Mouse (Mus musculus): Measurements from ENCODE around the gene Ntn4.
A peak's percentile ranks its signal among the peaks of the same experiment; 100 is the strongest.

Ntn4 gene

DNA sequence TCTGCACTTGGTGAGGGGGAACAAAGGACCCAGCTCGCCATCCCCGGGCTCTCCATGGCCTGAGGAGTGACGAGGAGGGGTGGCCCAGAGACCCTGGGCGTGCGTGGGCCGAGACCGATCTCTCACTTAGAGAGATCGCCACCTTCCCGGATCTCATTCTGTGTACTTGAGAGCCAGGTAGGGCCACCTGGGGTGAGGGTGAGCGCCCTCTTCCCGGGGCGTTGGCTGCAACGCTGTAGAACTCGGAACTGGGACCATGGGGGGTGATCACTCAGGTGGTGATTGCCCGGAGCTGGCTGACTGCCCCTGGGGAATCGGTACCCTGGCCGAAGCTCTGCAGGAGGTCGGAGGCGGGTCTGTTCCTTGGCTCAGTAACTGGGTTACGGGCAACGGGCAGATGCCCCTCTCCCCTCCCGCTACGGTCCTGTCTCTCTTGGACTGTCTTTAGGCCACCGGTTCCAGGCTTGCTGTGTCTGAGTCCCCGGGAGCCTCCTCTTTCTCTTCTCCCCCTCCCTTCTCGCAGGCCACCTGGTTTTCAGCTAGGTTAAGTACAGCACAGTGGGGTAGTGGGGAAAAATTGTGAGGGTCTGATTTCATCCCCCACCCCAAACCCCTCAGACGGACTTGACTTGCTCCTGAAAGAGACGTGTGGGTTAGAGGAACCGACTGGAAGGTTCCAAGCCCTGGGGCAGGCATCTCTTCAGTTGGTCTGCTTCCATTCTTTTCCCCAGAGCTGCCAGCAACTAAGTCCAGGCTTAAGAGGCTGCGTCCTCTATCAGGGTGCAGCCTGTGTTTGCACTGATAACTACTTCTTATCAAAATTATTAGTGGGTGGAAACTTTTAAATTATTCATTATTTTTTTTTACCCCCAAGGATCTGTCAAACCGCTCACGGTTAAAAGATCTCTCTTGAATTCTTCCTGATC is 1.6 kb downstream of the Ntn4 start:
- DNase-seq (ENCODE audit: low spot score) = peak; percentile 6

DNA sequence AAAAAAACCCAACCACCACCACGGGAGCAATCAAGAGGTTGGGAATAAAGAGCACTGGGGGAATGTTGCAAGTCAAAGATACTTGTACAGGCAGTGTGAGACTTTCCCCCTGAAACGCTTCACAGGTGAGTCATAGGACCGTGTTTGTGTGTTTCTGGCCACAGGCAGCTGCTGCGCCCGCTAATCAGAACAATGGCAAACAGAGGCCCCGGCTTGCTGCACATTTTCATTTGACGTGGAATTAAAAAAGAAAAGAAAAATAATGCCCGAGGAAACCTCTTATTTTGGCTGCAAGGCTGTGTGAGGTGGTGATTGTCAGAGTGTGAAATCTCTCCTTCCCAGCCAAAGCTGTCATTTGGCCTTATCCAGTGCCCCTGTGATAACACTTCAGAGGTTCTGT is 2.4 kb downstream of the Ntn4 start:
- DNase-seq (ENCODE audit: low spot score) = no peak

DNA sequence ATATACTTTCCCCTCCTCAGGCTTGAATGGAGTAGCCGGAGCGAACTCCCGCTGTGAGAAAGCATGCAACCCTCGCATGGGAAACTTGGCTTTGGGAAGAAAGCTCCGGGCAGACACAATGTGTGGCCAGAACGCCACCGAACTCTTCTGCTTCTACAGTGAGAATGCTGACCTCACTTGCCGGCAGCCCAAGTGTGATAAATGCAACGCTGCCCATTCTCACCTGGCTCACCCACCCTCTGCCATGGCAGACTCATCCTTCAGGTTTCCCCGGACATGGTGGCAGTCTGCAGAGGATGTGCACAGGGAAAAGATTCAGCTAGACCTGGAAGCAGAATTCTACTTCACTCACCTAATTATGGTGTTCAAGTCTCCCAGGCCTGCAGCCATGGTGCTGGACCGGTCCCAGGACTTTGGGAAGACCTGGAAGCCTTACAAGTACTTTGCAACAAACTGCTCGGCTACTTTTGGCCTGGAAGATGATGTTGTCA is 4.0 kb downstream of the Ntn4 start:
- DNase-seq (ENCODE audit: low spot score) = no peak

DNA sequence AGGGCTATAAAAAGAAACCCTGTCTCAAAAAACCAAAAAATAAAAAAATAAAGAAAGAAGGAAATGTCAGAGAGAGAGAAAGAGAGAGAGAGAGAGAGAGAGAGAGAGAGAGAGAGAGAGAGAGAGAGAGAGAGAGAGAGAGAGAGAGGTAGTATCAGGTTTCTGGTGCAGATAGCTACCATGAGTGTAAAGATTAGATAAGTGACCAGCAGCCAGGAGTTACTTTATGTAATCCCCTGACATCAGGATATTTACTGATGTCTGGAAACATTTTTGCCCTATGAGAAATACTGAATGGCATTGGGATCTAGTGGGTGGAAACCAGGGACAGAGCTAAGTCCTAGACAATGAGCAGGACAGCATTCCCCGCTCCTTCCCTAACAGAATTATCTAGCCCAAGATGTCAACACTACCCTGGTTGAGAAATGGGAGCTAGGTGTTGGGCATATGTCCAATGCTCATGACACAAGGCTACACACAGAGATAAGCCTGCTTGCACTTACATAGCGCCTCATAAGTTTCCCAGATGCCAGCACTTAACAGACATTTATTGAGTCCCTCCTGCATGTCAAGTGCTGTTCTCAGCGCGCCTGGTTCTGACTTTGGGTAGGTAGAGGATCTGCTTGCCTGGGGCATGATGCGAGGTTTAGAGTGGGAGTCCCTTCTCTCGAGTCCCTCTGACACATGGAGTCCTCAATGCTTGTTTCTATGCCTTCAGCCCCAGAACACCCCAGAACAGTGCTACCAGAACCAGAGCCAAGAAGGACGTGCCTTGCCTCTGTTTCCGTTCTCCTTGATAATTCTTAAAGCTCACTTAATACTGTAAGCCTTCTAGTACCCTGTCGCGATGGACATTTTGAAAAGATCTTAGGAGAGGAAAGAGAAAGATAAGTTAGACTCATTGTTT is 7.4 kb downstream of the Ntn4 start:
- no peak for DNase-seq (ENCODE audit: low spot score)

DNA sequence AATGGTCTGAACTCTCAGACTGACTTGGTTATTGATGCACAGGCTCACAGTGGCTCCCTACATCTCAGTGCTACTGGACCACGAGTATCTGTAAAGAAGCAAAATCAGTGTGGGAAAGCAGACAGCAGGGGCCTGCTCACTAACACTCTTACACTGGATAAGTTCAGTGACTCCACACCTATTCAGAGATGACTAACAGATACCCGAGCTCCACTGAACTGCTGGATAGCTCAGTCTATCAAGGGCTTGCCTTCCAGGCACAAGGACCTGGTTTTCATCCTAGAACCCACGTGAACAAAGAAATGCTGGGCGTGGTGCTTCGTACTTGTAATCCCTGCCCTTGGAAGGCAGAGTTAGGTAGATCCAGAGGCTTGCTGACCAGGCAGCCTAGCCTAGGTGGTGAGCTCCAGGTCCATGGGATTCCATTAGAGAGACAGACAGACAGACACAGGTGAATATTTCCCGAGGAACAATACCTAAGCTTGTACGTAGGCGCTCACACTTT is 8.2 kb downstream of the Ntn4 start:
- DNase-seq (ENCODE audit: low spot score) = no peak

DNA sequence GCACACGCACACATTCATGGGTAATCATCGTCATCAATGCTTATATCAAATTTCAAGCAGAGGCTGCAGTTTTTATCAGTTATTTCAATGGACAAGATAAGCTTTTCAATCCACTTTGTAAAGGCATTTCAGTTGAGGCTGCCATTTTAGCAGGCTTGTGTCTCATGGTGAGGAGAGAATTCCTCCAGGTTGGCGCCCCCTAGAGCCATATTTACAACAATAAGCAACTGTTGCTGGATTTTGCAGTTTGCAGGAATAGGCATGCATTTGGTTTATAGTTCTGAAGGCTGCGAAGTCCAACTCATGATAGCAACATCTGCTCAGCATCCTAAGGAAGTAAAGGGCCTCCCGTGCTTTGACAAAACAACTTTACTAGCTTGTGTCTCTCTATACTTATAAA is 8.6 kb downstream of the Ntn4 start:
- no peak for DNase-seq (ENCODE audit: low spot score)

DNA sequence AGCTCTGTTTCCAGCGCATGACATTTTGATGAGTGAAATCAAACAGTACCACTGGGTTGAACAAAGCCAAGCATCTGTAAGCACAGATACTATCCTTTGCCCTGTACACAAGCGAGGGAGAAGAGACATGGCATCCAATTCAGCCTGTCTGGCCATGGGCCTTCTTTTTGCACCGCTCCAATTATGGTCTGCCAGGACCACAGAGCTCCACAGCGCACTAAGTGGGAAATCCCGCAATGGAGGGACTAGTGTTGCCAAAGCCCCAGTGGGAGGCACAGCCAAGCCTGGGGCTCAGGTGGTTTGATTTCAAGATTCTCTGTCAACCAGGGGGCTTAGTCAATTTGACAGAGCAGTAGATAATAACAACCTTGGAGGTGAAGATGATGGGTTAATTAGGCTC is 9.1 kb downstream of the Ntn4 start:
- DNase-seq (ENCODE audit: low spot score) = no peak

DNA sequence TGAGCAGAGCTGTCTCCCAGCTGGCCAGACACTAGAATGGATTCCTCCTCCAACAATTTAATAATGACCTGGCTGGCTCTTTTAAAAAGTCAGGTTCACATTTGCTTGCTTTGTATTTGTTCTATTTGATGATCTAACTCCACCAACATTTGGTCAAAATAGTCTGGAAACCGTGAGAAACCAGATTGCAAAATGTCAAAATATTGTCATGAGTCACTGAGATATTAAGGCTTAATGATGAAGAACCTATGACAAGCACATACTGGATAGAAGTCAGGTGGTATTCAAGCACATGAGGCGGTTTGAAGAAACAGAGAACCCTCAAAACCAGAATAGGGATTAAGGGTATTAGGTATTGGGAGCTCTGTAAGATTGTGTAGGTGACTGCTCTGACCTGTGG is 12.8 kb downstream of the Ntn4 start:
- DNase-seq (ENCODE audit: low spot score) = no peak

DNA sequence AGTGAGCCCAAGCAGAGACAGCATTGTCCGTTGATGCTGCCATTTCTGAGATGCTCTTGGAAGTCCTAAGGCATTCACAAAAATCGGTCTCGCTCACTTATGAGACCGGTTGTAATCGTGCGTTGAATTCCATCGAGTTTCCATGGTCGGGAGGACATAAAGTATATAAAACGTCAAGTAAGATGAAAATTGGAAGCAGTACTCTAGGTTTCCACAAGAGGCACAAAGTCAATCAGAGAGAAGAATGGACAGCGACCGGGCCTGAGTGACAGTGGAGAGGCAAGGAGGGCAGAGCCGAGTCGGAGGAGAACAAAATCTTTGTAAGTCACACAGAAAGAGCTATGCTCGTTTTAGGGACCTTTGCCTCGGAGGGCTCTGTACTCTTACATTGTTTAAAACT is 14.9 kb downstream of the Ntn4 start:
- no peak for DNase-seq (ENCODE audit: low spot score)

DNA sequence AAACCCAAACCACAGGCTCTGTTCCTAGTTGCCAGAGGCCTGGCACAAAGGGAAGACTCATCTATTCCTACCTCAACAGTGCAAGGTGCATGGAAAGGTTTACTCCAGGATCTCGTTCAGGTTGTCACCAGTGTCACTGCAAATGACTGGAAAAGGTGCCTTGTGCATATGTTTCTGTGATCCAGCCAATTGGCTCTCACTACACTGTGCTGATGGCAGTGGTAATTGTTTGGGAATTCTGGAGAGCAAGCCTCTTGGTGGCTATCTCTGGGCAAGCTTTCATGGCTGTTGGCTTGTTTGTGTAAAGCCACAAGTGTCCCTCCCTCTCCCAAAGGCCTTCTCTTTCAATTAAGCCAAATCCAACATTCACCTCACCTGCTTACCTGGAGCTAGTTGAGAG is 19.3 kb downstream of the Ntn4 start:
- DNase-seq (ENCODE audit: low spot score) = no peak

DNA sequence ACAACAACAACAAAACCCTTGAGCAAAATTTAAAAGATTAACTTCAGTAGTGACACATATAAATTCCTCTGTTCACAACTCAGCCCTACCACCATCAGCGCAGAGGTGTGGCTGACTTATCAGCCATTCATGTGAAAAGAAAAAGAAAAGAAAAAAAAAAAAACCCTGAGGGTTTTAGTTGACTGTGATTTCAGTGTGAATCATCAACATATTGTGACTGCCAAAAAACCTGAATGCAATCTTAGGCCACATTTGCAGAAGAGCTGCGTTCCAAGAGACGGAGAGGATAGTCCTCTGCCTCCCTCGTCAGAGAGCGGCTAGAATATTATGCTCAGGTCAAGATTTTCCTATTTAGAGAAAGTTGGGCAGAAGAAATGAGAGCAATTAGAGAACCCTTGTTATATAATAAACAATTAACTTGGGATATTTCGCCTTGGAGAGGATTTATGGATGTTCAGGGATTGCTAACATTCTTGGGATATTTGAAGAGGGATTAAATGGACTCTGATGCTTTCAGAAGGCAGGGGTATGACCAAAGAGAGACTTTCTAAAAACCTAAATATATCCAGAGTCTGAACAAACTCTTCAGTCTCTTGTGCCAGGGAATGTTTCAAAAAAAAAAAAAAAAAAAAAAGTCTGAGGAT is 21.0 kb downstream of the Ntn4 start:
- no peak for DNase-seq (ENCODE audit: low spot score)

DNA sequence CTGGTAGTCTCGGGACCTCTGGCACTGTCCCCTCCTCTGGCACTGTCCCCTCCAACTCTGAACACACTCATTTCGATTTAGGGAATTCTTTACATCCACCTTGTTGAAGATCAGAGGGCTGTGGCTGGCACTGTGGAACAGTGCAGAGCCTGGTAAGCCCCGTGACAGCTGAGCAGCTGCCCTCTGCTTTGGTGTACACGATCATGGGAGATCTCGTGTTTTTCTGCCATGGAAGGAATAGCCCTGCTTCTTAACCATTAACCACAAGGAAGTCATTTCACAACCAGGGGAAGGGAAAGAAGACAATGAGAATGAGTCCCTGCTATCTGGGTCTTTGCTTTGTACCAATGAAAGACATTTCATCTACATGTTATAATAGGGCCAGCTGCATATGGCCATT is 21.5 kb downstream of the Ntn4 start:
- no peak for DNase-seq (ENCODE audit: low spot score)

DNA sequence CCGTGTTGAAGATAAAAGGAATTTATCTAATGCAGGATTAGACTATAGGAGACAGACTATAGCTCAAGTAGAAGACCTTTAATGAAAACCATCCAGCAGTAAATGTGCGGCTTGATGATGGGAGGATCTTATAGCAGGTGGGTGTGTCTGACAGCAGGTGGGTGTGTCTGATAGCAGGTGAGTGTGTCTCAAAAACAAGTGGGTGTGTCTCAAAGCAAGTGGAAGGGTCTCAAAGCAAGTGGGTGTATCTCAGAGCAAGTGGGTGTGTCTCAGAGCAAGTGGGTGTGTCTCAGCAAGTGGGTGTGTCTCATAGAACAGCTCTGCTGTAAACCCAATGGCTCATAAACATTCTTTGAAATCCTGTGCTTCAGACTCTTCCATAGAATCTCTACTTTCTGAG is 25.7 kb downstream of the Ntn4 start:
- no peak for DNase-seq (ENCODE audit: low spot score)

DNA sequence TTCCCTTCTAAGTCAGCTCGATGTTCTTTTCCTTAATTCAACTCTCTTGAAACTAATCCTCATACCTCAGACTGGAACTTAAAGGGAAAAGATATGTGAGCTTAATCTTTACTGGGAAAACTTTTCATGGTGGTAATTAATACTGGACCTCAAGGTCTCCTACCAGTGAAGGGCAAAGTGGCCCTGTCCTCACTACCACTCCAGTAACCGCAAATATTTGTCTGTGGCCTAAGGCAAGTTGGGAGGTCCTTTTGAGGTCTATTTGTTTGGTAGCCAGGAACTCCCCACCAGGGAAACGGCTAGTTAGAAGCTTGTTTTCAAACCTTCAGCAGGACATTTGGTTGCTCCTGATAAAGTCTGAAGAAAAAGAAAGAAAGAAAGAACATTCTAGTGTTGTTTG is 26.5 kb downstream of the Ntn4 start:
- DNase-seq (ENCODE audit: low spot score) = no peak

DNA sequence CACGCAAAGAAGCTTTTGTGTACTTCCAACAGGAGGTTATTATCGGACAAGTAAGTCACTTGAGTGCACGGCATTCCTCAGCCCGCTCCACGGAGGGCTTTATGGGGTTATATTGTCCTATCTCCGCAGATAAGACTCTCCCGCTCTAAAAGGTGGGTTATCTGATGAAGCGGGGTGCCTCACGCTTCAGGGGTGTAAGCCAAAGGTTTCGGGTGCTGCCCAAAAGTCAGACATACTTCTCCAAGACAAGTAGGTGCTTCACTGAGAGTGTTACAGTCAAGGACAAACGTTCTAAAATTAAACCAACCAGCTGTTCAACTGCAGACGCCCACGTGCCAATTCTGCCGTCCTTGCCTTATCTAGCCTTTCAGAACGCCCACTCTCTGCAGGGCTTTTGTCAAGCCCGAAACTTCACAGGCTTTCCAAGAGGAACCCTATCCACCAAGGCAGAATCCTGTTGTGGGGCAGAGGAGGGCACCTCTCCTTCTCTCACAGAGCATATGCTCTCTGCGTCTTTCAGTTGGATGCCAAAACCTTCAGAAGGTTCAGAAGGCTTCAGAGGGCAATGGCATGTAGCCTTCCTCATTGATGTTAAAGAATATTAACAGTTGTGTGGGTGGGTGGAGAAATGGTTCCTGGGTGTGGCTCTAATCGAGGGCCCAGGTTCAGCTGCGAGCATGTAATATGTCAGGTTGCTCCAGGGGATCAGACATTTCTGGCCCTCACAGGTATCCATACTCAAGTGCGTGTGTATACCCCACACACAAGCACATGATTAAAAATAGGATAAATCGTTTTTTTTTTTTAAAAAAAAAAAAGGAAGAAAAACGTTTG is 32.4 kb downstream of the Ntn4 start:
- peak; percentile 13 for DNase-seq (ENCODE audit: low spot score)

DNA sequence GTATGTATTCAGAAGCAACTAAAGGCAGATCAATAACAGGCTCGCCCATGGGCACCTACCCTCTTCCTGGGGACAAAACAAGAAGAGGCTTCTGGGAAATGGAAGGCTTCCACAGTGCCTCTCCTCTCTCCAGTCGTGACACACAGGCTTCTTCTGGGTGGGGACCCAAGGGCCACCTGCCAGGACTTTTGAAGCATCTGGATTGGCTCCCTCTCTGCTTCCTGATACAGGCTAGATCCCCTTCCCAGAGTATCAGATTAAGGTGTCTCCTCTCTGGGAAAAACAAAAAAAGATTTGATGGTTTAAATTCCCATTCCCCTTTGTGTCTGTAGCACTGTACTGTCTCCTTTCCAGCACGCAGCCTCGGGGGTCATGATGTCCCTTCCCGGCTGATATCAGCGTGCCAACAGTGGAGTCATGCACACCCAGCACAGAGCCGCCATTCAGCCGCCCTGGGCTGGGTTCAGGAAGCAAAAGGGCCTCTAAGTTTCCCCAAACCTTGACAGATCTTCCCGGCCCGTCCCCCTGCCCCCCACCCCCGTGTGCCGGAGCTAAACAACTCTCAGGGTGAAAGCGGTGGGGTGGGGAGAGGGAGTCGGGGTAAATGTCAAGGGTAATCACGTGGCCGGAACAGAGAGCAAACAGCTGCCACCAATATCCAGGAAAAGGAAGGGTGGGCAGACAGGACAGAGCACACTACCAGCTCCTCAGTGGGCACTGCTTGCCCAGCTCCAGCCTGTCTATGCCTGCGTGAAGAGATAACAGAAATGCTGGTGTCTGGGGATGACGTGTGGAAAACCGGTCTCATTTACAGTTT is 38.9 kb downstream of the Ntn4 start:
- DNase-seq (ENCODE audit: low spot score) = no peak

DNA sequence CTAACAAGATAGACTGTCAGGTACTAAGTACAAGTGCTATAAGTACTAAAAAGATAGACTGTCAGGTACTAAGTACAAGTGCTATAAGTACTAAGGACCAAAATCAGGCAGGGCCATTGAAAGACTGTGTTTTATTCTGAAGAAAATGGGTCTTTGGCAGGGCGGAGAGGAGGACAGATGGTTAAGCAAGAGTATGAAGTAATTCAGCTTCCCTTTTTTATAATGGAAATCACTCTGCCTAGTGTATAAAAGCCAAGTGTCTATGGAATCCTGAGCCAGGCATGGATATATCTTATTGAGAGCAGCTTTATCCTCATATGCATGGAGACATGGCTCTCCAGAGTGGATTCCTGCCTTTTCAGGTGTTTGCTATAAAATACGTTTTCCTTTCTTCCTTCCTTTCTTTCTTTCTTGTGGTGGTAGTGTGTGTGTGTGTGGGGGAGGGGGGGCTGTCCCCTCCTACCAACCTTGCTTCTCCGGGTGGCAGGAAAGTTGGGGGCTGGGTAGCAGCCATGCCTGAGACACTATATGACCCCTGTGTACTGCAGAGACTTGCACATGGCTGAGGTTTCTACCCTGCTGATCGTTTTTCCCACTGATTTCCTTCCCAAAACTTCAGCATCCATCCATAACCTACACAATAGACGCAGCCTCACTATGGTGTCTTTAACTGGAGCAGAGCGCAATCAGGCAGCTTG is 40.3 kb downstream of the Ntn4 start:
- DNase-seq (ENCODE audit: low spot score) = no peak

DNA sequence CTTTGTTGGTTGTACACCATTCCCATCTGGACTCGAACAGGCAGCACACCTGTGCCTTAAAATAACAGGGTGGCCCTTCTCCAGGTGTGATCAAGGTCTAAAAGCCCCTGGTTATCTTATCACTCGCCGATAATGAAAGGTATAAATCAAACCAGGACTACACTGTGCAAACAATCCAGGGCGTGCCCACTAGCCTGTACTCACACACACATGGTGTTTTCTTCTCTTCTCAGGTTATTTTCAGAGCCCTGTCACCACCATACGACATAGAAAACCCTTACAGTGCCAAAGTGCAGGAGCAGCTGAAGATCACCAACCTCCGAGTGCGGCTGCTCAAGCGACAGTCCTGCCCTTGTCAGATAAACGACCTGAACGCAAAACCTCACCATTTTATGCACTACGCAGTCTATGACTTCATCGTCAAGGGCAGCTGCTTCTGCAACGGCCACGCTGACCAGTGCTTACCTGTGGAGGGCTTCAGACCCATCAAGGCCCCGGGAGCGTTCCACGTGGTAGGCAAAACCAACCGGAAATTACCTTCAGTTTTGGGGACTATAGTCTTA is 41.8 kb downstream of the Ntn4 start:
- no peak for DNase-seq (ENCODE audit: low spot score)

DNA sequence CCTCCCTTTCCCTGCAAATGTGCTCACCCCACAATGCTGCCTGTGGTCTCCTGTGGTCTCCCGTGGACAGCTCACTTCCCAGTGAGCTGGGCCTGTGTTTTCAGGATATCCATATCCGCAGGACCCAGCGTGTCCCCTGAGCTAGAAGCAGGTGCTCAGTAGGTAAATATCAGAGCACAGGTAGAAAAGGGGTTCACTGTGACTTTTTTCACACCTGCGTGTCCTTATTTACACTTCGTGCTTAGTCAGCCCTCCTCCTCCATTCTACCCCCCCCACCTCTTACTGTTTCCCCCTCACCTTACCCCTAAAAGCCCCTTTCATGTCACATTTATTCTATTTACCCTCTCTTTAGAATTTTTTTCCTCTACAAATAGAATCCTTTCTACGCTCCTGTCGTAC is 42.7 kb downstream of the Ntn4 start:
- DNase-seq (ENCODE audit: low spot score) = no peak

DNA sequence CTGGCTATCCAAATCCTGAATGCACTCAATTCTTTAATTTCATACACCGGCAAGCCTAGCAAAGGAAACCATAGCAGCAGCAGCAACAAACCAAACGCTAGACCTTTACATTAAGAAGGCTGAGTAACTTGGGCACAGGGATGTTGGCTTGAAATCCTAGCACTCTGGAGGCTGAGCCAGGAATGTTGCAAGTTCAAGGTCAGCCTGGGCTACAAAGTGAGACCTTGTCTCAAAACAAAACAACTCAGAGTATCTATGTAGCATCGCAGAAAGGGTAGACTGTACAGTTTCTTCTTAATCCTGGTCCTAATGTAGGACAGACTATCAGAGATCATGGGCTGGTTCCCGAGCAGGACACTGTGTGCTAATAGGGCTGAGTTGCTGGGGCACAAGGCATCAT is 43.4 kb downstream of the Ntn4 start:
- no peak for DNase-seq (ENCODE audit: low spot score)
